Mouse (Mus musculus) erythroblast, adult 5-6 weeks (primary cell): ENCODE data around the gene Fbxl17. TPM values are rescaled to one million over a fixed set of nuclear protein-coding genes. Genes with fewer than 3 reads are reported as not detected.

Source experiments
- ATAC-seq: replicated peaks from 2 replicates; pipeline ENCODE4 v1.8.0; 2016; ENCODE audit warnings: moderate number of reproducible peaks, mild to moderate bottlenecking, moderate TSS enrichment, inconsistent platforms; ENCODE audit not compliant: poor library complexity, low FRiP score, severe bottlenecking
- total RNA-seq, 2 experiments: library from RNA; stranded (forward) in 1 of 2; stranded (reverse) in 1 of 2; fragments of 150-400 nt in 1 of 2; fragments of 200-764, 138-1000 nt in 1 of 2; gene quantifications; 2 replicates each; pipeline versions ENCODE4 v1.2.3 to v1.2.4; 2015 to 2017; ENCODE audit warnings: low replicate concordance in 2 of 2

Fbxl17 gene
- total RNA-seq, 2 experiments from 2014 or later, result 0.85 to 2.7 TPM

DNA sequence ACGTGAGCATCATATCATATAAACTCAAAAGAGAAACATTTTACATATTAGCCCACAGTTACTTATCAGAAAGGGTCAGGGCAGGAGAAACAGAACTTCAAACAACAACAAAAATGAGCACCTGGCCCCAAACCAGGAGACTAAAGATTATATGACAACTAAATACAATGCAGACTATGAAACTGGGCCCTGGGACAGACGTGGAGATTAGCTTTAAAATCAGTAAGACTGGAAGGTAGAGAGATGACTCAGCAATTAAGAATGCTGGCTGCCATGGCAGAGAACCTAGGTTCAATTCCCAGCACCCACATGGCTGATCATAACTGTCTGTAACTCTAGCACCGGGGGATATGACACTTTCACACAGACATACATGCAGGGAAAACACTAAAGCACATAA is 413.3 kb downstream of the Fbxl17 start:
- 0 out of 2 replicates have a peak, but pooled peaks have one; percentile 51 for ATAC-seq

DNA sequence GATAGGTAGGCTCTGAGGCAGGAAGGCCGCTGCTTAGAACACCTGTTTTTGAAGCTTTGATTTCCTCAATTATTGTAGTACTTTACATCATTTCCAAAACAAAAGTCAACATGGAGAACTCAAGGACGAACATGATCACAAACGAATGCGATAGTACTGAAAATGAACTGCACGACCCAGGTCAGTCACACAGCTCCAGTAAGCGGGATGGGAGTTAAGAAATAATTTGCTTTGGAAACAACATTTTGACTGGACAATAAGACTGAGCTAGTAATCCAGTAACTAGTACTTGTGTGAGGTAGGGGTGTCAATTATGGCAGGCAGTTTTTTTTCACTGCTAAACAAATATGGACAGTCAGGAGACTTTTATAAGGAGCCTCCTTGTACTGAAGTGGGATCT is 414.6 kb downstream of the Fbxl17 start:
- no peak for ATAC-seq

DNA sequence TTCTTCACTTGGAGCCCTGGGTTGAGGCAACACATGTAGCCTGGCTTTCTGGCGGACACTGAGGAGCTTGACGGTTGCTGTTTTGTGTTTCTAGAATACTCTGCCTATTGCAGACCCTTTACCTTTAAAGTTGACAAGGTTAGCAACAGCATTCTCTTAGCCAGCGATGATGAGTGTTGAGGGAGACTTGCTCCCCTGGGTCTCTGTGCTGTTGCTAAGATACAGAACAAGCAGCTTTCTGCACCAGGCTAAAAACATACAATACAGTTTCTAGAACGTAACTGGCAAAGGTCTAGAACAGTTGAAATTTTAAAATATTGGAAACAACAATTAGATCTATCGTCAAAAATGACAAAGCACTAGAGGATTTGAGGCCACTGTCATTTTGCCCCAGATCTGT is 420.7 kb downstream of the Fbxl17 start:
- ATAC-seq, result no peak

DNA sequence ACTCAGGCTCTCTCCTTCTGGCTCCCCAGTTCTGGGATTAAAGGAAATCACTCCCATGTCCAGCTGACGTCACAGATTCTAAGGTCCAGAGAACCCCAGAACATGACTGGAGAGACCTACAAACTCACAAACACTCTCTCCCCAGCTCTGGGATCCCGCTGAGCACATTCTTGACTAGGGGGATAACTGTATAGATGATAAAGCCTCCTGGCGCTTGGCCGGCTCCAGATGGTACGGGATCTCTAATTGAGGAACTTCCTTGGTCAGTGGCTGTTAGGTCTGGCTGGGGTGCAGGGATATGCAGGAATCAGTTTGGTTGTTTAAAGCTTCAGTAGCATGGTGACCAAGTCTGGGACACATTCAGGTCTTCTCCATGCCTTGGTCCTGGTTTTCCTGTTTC is 422.3 kb downstream of the Fbxl17 start:
- ATAC-seq, result no peak

DNA sequence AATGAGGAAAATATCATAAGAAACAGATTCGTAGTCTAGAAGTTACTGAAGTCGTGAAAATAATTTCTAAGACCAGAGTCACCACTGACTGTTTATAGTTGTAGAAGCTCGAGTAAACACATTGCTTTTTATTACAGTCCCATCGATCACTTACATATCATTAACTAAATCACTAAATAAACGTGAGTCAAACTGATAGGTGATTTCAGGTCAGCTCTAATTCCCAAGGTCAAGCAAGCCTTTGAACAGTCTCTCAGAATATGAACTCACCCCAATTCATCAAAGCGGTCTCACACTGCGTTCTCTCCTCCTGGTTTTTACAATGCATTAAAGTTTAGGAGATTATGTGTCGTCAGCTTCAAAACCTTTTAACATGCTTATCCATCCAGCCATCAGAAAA is 423.2 kb downstream of the Fbxl17 start:
- ATAC-seq, result no peak

DNA sequence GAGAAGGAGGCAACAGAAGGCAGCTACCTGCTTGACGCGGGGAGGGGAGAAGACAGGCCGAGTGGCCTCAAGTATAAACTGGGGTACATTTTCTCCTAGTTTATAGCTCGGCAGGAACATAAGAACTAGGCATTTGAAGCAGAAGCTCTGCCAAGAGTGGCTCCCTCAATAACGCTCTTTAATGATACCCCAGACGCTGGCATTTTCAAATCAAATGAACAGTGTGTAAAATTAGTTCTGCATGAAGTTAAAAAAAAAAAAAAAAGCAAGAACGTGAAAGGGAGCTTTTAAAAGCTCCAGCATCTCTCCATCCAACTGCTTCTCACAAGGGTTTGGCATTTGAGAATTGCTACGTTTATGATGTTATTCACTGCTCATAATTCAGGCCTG is 423.8 kb downstream of the Fbxl17 start:
- ATAC-seq, result no peak

DNA sequence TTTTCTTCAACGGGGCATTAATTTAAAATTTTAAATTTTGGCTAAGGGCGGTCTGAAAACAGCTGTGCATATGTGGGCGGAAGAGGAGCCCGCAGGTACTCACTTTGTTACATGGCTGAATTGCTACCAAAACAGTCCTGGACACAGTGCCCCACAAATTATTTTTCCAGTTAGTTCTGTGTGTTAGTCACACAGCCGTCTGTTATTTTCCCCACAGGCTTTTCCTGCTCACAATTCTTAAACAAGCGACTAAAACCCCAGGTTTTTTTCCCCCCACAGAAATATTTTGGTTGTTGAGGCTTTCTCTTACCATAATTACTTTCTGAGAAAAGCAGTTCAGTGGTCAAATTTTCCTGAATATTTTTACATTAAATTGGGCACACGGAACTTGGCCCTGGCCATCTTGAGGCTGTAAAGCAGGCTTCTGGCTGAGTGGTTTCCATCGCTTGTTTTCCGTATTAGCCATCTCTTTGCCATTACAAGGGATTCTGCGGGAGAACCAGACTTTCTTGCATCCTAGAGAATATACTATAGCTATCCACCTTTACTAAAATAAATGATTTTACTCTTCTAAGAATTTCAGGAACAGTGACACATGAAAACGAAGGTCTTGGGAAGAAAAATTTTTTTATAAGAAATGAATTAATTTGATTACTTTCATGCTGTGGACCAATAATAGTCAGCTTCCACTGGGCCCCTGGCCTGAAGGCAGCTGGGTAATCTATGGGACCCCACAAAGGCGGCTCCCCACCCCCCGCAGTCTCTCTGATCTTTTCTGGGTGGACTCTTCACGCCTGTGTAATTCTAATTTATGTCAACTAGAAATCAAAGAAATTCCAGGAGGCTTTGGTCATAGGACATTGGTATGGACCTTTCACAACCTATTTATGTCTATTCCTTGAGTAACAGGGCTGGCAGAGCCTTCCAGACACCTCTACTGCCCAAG is 424.5 kb downstream of the Fbxl17 start:
- ATAC-seq, result no peak

DNA sequence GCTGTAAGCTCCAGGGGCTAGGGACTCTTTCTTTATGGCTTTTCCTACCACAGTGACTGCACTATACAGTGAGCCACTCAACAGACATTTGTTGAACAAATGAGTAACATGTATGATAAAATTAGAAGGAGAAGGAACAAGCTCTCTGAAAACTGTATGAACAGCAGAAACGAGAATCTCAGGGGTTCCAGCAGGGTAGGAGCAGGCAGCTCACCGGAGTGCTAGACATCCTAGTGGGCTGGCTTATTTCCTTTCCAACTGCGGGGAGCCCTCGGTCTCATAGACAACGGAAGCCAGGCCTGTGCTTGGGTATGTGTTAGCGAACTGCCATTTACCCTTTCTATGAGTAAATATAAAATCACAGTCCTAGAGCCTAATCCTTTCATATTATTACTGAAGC is 426.5 kb downstream of the Fbxl17 start:
- no peak for ATAC-seq

DNA sequence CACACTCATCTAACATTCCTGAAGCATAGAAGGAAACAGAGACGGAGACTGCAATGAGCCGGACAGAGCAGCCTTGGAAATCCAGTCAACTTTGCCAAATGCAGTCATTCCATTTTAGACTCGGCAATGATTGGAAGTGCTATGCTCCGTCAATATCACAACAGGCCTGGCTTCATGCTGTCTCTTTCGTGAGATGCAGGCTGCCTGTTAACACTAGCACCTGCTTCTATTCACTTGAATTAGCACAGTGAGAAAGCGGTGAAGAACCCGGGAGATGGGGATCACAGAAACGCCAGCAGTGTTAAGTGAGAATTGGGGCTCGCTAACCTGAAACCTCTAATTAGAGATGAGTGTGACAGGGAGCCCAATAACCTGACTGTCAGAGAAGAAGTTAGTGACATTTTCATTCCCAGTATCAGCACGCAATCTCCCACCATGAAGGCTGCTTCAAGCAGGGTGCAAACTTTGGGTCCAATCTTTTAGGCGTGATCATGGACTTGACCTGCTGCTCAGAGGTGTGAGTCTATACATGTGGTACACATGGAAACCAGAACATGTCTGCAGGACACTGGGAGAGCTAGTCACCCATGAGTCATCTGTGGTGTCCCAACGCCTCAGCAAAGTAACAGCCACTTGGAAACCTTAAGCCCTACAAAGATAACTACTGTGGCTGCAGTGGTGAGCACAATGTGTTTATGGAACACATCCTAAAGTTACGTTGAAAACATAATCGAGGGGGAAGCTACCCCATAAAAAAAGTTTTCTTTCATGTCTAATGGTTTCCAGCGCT is 428.5 kb downstream of the Fbxl17 start:
- ATAC-seq, result no peak

DNA sequence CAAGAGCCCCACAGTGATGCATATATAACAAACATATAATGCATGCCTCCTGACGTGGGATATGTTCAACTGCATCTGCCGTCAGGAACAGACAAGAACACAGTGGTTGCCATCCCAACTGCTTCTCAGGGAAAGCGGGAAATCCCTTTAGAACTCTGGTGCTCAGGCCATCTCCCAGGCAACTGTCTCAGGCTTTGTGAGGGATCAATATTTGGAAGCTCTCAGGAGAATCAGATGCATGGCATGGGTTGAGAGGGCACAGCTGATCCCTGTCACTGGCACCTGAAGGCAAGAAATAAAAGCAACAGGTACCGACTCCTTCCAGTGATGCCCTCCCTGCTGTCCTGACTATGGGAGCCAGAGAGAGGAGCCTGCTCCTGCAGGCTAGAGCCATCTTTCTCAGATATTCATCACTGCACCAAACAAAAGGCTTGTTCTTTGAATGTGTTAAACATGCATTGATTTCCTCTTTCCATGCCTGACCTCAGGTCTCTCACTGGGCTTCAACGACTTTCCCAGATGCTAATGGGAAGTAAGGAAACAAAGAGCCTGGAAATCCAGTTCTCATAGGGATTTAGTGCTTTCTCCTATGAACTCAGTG is 429.6 kb downstream of the Fbxl17 start:
- no peak for ATAC-seq

DNA sequence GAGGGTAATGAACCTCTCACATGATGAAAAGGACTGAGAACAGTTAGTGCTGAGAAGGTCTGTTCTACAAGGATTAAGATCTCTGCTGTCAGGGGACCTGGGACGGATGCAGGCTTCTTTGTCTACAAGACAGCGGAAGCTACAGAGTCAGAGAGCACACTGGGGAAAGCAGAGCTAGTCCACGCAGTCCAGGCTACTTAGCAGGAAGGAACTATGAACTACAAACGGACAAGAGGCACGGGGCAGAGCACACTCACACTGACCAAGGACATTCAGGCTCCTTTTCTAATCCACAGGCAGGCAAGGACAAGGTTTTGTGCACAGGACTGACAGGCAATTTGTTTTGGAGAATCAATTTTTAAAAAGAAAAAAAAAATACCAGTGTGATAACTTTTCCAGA is 437.0 kb downstream of the Fbxl17 start:
- ATAC-seq, result no peak

DNA sequence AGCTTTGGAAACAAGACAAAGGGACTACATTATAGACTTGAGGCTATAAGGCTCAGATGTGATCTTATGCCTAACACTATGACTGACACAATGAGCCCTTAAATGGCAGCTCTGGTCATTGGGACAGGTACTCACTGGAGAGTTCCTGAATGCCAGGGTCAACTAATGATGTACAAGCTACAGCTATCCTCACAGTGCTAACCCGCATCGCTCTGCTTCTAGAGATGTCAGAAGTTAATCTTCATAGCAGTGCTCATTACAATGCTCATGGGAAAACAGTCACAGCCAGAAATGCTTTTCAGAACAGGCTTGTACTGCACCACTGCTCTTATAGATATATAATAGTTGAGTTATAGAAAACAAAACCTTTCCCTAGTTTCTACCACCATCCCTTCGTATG is 438.0 kb downstream of the Fbxl17 start:
- ATAC-seq, result no peak

DNA sequence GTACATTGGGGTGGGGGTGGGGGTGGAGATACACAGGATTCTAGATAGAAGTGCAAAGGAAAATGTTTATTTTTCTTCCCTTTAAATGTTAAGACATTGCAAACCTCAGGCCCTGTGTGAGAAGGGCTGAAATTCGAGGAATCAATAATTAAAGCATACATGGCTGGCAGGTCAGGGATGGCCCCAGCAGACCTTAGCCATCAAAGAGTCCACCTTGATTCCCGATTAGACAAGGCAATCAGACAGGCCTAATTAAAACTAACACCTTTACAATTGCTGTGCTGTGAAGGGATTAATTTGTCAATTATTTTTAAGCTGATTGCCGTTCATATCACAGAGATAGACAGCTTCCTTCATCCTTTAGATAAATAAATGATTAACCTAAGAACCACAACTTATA is 439.0 kb downstream of the Fbxl17 start:
- ATAC-seq, result no peak

DNA sequence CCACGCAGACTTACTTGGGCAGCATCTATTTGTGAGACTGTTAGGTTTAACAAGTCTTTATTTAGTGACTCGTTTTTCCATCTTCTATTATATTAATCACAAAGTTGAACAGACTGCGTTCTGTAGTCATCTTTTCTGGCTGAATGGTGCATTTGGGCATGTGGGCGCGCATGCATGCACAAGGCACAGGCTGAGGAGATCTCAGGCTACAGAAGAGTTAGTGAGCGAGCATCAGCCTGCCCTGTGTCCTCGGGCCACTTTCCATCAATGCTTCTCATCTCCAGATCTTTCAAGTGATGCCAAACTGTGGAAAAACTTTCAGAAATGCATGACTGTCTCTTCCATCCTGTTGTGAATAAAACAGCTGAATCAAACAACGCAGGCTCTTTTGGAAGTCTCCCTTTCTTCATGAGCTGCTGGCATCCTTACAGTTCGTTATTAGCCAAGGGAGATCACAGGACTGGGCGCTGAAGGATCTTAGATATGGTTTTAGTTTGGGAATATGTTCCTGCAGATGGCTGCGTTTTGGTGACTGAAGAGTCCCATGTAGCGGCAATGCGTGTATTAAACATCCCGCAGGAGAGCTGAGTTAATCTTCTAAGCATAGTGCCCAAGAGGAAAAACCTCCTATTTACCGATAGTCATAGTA is 442.0 kb downstream of the Fbxl17 start:
- no peak for ATAC-seq

DNA sequence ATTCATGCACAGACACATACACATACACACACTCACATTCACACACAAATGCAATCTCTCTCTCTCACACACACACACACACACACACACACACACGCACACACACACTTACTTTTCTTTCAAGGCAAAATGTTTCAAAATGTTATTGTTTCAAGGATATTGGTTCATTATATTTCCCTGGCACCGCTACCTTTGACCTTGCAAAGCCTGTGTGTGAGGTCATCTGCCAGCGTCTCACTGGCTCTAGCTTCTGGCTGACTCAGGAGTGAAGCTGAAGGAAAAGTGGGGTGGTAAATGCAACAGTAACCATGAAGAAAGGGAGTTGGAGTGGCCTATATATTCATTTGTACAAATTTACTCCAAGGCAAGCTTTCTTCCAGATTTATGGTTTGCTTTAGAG is 442.8 kb downstream of the Fbxl17 start:
- ATAC-seq, result no peak

DNA sequence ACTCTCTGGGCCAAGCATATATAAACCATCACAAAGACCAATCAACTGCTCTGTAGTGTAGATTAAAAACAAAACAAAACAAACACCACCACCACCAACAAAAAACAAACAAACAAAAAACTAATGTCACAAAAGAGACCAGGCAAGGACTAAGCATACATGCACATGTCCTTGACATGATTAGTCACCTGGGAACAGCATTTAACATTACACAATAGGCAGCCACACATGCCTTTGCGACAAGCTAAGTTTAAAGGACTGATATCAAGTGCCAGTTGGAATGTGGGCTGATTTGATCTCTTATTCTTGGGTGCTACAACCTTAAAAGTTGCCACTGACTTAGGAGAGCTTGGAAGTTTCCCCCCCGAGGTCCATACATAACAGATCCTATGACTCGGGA is 446.5 kb downstream of the Fbxl17 start:
- ATAC-seq, result no peak

DNA sequence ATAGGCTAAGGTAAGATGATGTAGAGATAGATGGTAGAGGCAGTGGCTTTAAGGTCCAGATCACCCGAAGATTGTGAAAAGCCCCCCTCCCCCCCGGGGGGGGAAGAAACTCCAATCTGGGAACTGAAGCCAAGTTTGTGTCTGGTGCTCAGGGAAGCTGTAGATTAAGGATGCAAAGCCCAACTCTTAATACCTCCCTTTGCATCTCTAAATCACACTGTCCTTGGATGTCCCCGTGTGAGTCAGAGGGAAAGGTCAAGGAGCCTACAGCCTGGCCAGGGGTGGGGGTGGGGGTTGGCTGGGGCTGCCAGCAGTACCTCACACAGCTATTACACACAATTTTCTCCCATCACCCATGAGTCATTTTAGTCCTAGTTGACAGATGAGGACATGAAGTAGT is 453.4 kb downstream of the Fbxl17 start:
- ATAC-seq, result no peak

DNA sequence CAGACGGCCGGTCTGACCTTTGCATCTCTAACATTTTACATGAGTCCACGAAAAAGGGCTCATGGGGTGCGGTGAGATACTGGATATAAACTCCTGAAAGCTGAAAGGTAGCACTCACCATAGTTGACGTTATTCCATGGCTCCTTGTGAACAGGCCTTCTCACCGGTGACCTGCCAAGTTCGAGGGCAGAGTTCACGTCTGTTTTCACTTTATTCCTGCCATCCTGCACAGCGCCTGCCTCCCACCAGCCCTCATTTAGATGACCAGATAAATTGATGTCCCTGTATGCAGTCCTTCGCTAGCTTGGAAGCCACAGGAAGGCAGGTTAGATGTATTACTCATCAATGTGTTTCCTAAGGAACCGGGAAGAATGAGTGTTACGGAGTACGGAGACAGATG is 454.5 kb downstream of the Fbxl17 start:
- ATAC-seq, result no peak

DNA sequence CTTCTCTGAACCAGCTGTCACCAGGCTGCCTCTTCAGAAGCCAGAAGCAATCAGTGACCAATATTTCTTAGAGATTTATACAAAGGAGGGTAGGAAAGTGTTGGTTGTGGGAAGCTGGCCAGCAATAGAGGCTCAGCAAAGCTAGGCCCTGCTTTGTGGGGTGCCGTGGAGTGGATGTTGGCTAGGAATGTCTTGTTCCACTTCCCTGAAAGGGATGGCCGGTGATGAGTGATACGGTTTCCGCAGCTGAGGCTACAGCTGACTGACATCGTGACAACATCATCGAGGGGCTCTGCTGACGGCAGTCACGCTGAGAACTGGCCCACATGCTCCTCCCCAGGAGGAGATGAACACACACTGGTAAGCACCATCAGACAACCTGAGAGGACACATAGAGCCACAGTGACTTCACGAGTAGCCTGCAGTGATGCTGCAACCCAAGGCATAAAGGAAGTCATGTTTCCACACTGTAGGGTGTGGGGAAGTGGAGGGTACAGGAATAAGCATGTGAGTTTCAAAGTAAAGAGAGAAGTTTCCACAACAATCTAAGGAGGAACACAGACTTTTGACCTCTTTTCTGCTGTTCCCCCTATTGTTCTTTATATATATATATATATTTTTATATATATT is 456.7 kb downstream of the Fbxl17 start:
- ATAC-seq, result no peak

DNA sequence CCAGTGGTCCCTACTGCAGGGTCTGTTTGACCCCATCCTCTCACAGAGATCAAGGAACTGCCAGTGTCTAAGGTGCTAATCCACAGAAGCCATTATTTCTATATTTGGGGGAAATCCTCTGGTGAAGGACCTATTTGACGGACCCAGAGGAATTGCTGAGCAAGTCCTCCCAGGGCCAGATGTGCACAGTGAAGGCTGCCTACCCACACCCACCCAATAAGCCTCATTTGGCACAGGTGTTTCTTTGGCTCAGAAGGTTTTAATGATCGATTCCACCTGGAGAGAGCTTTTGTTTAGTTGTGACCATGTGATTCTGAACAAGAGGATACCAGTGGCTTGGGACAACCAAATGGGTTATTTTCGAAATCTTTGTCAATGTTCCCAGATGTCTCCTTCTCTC is 462.3 kb downstream of the Fbxl17 start:
- ATAC-seq, result no peak
